Mouse (Mus musculus) cortical plate, adult 2 months (tissue): ENCODE data around the gene Ift88.

Source experiments
- CTCF ChIP-seq: fragments of 200-500 bp; IDR thresholded peaks from 2 replicates; pipeline ENCODE4 v1.5.1; 2011; ENCODE audit warnings: mild to moderate bottlenecking, control low read depth, low read length; ENCODE audit not compliant: insufficient read depth; ENCODE audit errors: extremely low read depth
- POLR2A ChIP-seq: fragments of 200-500 bp; IDR thresholded peaks from 2 replicates; pipeline ENCODE4 v1.6.1; 2011; ENCODE audit warnings: mild to moderate bottlenecking, low read length, control low read depth; ENCODE audit not compliant: insufficient read depth; ENCODE audit errors: extremely low read depth

DNA sequence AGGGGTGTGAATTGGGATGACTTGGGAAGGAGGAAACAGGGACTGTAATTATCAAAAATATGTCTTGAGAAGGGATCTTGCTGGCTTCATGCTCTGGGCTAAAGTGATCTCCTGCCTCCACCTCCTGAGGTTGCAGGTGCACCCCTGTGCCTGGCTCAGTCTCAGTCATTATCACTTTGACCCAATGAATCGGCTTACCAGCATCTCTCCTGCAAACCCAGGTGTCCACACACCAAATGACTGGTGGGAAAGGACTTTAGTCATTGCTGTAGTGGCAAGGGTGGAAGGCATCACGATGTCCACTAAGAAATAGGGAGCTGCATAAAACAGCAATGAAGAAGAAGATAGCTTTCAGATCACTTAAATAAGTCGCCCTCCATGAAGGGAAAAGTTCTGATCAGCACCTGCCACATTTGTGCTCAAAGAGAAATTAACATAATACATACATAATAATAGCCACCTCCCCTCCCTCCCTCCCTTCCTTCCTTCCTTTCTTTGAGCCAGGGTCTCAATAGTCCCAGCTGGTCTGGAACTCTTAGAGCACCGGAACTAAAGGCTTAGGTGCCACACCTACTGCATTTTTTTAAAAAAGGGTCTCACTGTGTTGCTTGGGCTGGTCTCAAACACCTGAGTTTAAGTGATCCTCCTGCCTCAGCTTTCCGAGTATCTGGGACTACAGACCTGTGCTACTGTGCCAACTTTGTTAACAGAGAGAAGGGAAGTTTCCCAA is 106.1 kb downstream of the Ift88 start:
- TF ChIP-seq POLR2A (no peak), CTCF (no peak)
